Mouse (Mus musculus) E14TG2a.4 (cell line): ENCODE measurements around the gene Slc16a2.

Experiments used
- CTCF ChIP-seq: conservative IDR thresholded peaks from 2 replicates; pipeline ENCODE4 v1.5.1; 2014; ENCODE audit warnings: low read length
- NANOG ChIP-seq: IDR thresholded peaks from 2 replicates; pipeline ENCODE4 v1.6.1; 2014; ENCODE audit warnings: borderline replicate concordance, low read length, mixed read lengths

DNA sequence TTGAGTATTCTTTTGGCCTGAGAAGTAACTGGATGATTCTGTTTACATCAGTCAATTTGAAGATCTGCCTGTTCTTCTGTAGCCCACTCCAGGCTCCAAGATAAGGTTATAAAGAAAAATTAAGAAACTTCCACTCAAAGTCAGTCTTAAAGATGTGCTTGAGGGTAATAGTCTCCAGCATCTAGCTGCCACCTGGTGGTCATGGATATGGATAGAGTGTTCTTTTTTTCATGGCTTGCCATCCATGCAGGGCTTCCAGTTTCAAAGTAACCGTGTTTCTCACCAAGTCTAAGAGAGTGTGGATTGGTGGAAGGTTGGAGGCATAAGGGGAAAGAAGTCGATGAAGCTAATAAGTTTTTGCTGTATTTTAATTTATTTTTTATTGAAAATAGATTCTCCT, 23.5 kb upstream of the Slc16a2 start:
- TF ChIP-seq CTCF (no peak), NANOG (no peak)
